Mouse (Mus musculus) adipocyte (in vitro differentiated cells): ENCODE data around the gene Pigb.
"Not testable (repeated sequence)": the region's sequence is repeated elsewhere in the genome, so short reads cannot be mapped to it uniquely, and the experiment has no call there.

Experiments used
- DNase-seq: peaks from one replicate; pipeline ENCODE4 v3.0.0-alpha.2; 2016; ENCODE audit warnings: low spot score

Pigb gene

DNA sequence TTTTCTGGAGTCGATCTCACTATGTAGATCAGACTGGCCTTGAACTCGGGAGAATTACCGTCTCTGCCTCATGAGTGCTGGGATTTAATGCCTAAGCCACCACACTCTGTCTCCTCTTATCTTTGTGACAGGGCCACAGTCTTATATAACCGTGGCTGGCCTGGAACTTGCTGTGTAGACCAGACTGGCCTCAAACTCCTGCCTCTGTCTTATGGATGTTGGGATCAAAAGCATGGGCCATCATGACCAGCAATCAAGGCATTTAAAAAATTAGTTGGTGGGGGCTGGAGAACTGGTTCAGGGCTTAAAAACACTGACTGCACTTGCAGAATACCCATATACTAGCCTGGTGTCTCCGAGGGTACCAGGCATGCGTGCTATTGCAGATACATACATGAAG is at the start of gene Pigb:
TSS of gene Pigb (minus strand) at position 299 of the 400 bp plus-strand sequence.
- peak; percentile 18 for DNase-seq

DNA sequence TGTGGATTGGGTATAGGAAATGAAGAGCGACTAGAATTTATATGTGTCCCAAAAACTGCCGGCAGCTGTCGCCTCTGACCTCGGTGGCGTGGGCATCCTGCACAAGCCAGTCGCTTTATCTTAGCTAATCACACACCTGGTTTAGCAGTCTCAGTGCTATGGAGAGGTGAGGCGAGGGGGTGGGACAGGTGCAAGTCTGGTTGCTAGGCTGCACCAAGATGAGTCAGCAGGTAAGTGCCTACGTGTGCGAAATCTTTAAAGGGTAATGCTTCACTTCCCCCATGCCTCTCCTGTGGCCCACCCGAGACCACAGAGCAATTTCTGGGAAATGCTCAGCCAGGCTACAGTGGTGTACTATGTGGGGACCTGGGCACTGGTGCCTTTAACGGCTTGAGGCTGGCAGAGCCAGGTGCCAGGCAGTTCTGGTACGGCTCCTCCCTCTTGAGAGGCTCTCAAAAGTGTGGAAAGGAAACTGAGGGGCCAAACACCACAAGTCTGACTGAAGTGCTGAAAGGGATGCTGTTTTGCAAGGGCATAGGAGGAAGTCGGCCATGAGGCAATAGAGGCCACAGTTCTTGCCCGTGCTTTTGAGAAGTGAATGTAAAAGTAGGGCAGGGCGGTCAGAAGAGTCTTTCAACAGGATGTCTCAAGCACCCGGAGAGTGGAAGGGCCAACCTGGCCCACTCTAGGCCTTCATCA is 49.2 kb upstream of the Pigb start:
- no peak for DNase-seq

GRCm38 (mm10) chr9:73087581-73087980 is 47.4 kb upstream of the Pigb start:
- DNase-seq, result no peak

DNA sequence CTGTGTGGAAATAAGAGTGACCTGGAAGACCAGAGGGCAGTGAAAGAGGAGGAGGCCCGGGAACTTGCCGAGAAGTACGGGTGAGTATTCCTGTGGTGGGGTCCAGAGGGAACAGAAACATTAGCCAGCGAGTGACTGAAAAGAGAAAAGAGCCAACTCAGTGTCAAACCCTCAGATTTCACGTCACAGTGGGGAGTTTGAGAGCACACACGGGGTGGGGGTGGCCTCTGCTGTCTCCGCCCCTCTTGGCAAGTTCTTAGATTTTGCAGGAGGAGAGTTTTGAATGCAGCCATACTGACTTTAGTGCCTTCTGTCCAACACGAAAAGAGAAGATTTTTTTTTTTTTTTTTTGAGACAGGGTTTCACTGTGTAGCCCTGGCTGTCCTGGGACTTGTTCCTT is 46.9 kb upstream of the Pigb start:
- DNase-seq, result no peak

GRCm38 (mm10) chr9:73085845-73086244 is 45.7 kb upstream of the Pigb start:
- DNase-seq, result no peak

DNA sequence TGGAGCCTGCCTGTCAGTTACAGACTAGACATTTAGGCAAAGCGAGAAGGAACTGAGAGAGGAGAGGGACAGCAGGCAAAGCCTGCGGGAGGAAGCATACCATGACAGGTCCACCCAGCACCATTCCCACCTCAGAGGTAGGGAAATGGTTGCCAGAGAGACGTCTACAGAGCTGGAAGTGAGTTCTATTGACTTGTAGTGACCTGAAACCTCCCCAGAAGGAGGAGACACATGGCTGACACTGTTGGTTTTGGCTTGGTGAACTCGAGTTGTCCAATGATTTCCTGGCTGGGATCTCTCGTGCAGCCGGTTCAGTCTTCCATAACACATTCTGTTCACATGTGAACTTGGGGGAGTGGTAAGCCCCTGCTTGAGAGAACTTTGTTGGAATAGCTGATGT is 43.8 kb upstream of the Pigb start:
- no peak for DNase-seq

DNA sequence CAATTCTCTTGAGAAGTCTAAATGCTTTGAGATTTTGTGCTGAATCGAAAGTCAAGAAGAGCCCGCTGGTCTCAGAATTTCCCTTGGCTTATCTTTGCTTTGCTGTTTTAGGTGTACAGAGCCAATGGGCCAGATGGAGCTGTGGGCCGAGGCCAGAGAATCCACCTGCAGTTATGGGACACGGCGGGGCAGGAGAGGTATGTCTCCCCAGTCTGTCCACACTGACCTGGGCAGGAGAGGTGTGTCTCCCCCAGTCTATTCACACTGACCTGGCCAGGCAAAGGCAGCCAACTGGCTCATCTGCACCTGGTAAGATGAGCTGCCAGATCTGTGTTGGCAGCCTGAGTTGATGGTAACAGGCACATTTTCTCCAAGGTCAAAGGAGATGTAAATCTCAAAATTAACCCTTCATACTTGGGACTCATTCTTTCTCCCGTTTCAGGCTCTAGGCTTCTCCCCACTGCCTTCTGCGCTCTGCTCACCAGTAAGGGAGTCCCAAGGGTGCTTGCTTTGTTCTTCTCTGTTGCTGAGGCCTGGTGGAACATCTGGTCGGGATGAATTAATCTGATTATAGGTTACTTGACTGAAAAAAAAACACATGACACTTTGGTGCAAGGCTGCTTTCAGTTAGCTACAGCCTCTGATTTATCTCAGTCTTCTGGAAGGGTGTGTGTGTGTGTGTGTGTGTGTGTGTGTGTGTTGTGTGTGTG is 42.3 kb upstream of the Pigb start:
- no peak for DNase-seq

DNA sequence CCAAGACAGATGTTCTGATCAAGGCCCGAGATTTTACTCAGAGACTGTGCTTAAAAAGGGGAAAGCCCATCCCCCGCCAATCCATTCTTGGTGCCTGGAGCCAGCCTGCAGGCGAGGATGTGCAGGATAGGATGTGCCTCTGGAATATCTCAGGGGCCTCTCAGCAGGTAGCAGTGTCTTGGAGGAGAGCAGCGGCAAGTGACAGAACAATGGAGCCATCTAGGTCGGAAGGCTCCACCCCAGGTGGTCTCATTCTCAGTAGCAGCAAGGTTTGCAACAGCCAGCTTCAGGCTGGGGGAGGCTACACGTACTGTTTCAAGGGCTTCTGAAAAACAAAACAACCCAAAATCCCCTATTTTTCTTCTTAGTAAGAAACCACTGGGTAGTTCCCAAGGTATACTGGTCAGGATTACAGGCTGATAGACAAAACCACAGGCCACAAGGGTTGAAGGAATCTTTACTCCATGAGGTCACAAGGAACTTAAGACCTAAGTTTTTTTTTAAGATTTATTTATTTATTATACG is 39.7 kb upstream of the Pigb start:
- DNase-seq, result no peak

DNA sequence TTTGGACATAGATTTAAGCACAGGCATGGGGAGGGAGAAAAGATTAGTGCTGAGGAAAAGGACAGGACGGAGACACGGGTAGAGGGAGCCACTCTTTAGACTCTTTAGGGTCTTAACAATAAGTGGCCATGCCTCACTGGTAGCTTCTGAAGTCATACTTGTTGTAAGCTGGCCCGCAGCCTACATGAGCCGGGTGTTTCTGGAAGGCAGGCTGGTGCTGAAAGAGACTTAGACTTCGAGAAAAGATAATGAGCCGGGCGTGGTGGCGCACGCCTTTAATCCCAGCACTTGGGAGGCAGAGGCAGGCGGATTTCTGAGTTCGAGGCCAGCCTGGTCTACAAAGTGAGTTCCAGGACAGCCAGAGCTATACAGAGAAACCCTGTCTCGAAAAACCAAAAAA is 39.2 kb upstream of the Pigb start:
- DNase-seq, result not testable (repeated sequence)

DNA sequence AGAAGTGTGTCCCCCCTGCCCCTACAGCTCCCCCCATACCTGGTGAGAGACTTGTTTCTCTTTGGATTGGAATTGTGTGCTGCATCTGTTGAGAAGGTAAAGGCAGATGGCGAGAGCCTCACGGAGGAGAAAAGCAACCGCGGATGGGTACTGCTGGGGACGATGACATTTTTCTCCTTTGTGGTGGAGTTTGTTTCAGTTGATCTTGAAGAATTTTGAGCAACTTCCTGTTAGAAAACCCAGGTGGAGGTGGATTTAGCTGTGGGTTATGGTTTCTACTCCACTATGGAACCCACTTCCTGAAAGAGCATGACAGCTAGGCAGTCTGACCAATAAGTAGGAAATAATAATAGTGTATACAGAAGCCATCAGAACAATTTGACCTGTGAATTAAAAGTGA is 33.0 kb upstream of the Pigb start:
- no peak for DNase-seq

DNA sequence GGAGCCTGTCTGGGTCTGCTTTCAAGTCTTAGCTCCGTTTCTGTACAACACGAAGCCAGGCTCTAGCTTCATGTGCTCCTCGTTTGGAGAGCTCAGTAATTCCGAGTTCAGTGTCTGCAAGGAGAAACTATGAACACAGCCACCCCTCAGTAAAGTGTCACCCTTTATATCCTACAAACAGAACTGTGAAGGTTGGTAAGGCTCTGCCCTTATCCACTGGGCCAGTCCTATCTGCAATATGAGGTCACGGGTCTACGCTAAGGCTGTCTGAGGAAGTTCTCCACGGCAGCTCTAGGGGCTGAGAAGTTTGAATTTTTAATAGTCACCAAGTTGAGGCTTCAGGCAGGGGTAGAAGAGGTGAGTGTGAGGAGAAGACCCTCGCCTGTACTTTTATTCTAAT is 32.2 kb upstream of the Pigb start:
- DNase-seq, result no peak

DNA sequence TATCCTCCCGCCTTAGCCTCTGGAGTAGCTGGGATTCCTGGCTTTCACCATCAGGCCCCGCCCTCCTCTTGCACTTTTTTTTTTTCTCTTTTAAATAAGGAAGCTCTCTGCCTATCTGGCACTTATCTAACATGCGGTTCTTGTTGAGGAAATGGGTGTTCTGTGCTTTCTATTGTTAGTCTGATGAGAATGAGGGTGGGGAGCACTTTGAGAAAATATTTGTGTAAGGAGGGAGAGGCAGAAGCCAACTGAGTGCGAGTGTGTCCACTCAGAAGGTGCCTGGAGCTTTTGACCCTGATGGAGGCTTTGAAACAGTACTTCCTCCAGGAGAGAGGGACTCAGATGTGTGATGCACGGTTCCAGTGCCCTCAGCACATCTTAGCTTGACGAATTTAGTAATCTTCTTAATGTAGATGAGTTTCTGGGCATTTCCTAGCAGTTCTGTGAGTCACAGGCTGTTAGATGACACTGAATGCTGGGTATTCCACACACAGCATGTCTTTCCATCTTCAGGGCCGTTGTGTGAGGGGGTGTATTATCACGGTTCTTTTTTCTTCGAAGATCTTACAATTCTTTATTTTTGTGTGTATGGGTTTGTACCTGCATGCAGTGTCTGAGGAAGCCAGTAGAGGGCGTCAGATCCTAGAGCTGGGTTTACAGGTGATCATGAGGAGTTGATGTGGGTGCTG is 30.9 kb upstream of the Pigb start:
- DNase-seq, result no peak

- no peak for DNase-seq
These were observed 28.5 kb upstream of the Pigb start for GRCm38 (mm10) chr9:73068688-73069087.

- DNase-seq, result peak; percentile 9
These were observed 28.1 kb upstream of the Pigb start for GRCm38 (mm10) chr9:73068230-73068679.

GRCm38 (mm10) chr9:73067086-73067485 is 26.9 kb upstream of the Pigb start:
- DNase-seq, result no peak

- no peak for DNase-seq
These were observed 23.6 kb upstream of the Pigb start for GRCm38 (mm10) chr9:73063621-73064290.

GRCm38 (mm10) chr9:73059224-73059623 is 19.0 kb upstream of the Pigb start:
- no peak for DNase-seq

DNA sequence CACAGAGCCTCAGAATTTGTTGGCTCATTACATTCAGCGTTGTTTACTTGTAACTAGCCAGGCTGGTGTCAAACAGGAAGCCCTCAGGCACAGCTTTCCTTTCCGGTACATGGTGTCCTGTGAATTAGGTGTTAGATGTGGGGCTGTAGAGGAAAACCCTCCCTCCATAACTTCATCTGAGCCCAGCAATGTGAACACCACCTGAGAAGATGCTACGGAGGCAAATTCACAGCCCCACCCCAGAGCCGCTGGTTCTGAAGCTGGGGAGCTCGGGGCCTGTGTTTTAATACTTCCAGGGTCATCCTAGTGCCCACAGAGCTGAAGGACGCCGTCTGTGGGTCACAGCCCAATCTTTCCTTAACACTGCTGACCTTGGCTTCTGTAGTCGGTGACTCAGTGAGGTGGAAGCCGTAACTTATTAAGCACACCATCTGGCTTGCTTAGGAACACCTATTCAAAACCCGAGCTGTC is 15.3 kb upstream of the Pigb start:
- no peak for DNase-seq

DNA sequence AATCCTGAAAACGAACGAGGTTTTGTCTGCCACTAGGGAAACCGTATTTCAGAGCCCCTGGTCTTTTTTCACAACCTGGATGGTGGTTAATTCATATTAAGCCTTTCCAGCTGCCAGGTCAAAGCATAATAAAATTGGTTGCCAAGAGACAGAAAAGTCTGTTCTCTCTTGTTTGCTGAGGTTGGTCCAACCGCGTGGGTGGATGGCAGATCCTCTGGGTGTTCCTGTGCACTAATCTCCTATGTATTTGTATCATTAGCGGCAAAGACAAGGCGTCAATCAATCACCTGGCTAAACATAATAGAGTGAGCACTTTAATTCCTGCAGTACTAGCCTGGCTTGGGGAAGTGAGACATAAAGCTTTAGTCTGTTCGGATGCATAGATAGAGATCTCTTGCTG is 10.4 kb upstream of the Pigb start:
- no peak for DNase-seq

GRCm38 (mm10) chr9:73049833-73050232 is 9.7 kb upstream of the Pigb start:
- DNase-seq, result no peak

- no peak for DNase-seq
These were observed 8.7 kb upstream of the Pigb start for GRCm38 (mm10) chr9:73048927-73049326.

- peak; percentile 31 for DNase-seq
These were observed 7.7 kb upstream of the Pigb start for GRCm38 (mm10) chr9:73047906-73048305.
